ENCODE assay signal across 9 mouse cellular contexts in genomic region chr13:91165200-91165599, GRCm38 (mm10). TPM values are rescaled to one million over a fixed set of nuclear protein-coding genes. Genes with fewer than 3 reads are reported as not detected.
DNase-seq lines count a peak whose midpoint lies in the region; ATAC-seq lines count a peak whose summit lies in the region.
"Had no signal": no experiment of that assay in that cellular context is flagged by ENCODE, and none has a peak within 500 bp of the region (broad histone marks: within the 10 kb centered on the region; RNA-seq: fewer than 3 reads in every experiment).

No protein-coding gene starts in this region.

- H3K4me2 ChIP-seq in heart, embryonic 14.5 days (ENCODE audit: low read length), result no peak overlapping the region; the same call in 1 of the 2 replicates

- H3K36me3 ChIP-seq in heart, embryonic 14.5 days (ENCODE audit: control insufficient read depth, insufficient read depth, low read length), result no peaks in the 10 kb centered on the region

- H3K9me3 ChIP-seq in heart, embryonic 14.5 days (ENCODE audit: control insufficient read depth, low read length), result no peaks in the 10 kb centered on the region
- H3K9me3 ChIP-seq: megakaryocyte, embryonic 14.5 days had no signal

- intact Hi-C loops in left cerebral cortex, postnatal 10 days (cut with DNase I), result no loop called here

- H3K9ac ChIP-seq in heart, embryonic 14.5 days (ENCODE audit: low read length), result no peak overlapping the region; the same call in 1 of the 2 replicates

- peak; percentile 21; the same call in 1 of the 2 replicates for ATAC-seq in heart, embryonic 14.5 days (ENCODE audit: insufficient number of reproducible peaks, insufficient read depth, low FRiP score, low read depth)
- ATAC-seq in erythroblast, adult 5-6 weeks (replicated peaks; ENCODE audit: low FRiP score, poor library complexity, severe bottlenecking), result no peak

- WGBS in heart, embryonic 14.5 days, result 54% methylated on average over 6 of the region's 6 CpGs

- peak; percentile 33 for DNase-seq in left cerebral cortex, adult 11 months (ENCODE audit: low spot score)
- no peak for DNase-seq in left cerebral cortex, postnatal 10 days (ENCODE audit: extremely low spot score in 1 of 2, low spot score in 2 of 2)
- peak; percentile 57 for DNase-seq in adrenal gland, postnatal 10 days
- peak; percentile 51 for DNase-seq in right cerebral cortex, postnatal 25 days
- no peak for DNase-seq in cerebellum, adult 11-12 months
- no peak for DNase-seq in spleen, adult 12 weeks (ENCODE audit: low spot score)

- H3K4me1 ChIP-seq in heart, embryonic 14.5 days (ENCODE audit: control insufficient read depth in 2 of 2, insufficient read depth in 2 of 2, low read length in 2 of 2), result peaks cover 20 to 34% of the 10 kb centered on the region in 2 experiments

- H3K4me3 ChIP-seq in heart, embryonic 14.5 days (ENCODE audit: control insufficient read depth in 1 of 2, insufficient read depth in 1 of 2, low read depth in 1 of 2, low read length in 2 of 2), result no peak overlapping the region
- H3K4me3 ChIP-seq: megakaryocyte, embryonic 14.5 days had no signal

- H3K27ac ChIP-seq in heart, embryonic 14.5 days (replicated peaks in 1 of 2; ENCODE audit: control insufficient read depth in 1 of 2, insufficient read depth in 1 of 2, low read depth in 2 of 2, low read length in 2 of 2), result peak overlapping the region; percentile 31 to 51

- H3K27me3 ChIP-seq in heart, embryonic 14.5 days (ENCODE audit: control insufficient read depth, insufficient read depth, low read length), result no peaks in the 10 kb centered on the region

RNA-seq across cellular contexts. Expression of gene Atg10, which starts 58.6 kb away (rescaled TPM):
- 10 to 100 TPM; 11.9 to 14.8 TPM for total RNA-seq in left cerebral cortex, postnatal 10 days (2021)
- 10 to 100 TPM; 20.7 to 22.9 TPM for total RNA-seq in adrenal gland, postnatal 10 days (2021)
- polyA plus RNA-seq in heart, embryonic 14.5 days (2014; fragmentation: Nextera tagmentation; extraction: Ambion mirVana), result 30.7 and 36.4 TPM in 2 replicates
- 0.38 and 2.3 TPM in 2 replicates for total RNA-seq in erythroblast, adult 5-6 weeks (2015; ENCODE audit: low replicate concordance)
- 1.5 and 3.5 TPM in 2 replicates for total RNA-seq in erythroblast, adult 5-6 weeks (2017; ENCODE audit: low replicate concordance)

Comparison
In these comparisons a context has a peak if more than half of its experiments do, and no peak if none do; other contexts are left out.
1. DNase-seq: peak in left cerebral cortex, adult 11 months (single experiment), adrenal gland, postnatal 10 days (single experiment) and right cerebral cortex, postnatal 25 days (single experiment); none in left cerebral cortex, postnatal 10 days (0 of 2), cerebellum, adult 11-12 months (single experiment) and spleen, adult 12 weeks (single experiment).